Mouse (Mus musculus): ENCODE measurements at regions not wholly inside any gene's neighbourhood (a gene's known extent, or its start where the extent isn't known, plus 50 kb on each side); places are given as distances from the start of the nearest gene placed in this dataset.
A peak's percentile ranks its signal among the peaks of the same experiment; 100 is the strongest.

DNA sequence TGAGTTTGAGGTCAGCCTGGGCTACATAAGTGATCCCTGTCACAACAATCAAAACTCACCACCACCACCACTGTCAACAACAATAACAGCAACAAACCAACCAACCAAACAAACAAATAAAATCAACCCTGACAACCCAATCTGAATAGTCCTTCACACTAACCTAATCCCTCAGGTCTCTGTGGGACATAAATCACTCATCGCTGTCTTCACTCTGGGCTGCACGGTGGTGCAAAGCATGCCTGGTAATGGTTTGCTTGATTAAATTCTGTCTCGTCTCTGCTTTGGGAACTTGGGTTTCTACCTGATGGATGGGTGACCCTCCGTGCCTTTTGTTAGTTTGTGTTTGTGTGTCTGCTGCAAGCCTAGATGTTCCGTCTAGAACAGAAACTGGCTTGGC, 100.6 kb downstream of the Slc17a6 start:
- no peak overlapping the region for H3K4me2 ChIP-seq
- H3K4me3 ChIP-seq (replicated peaks): no peak overlapping the region
- no peaks in the 10 kb centered on the region for H3K36me3 ChIP-seq
- no peaks in the 10 kb centered on the region for H3K27me3 ChIP-seq (replicated peaks)
- no peak for ATAC-seq (ENCODE audit: insufficient read depth, low FRiP score, low read depth)
- 50% methylated on average over 5 of the region's 5 CpGs for WGBS
- no peaks in the 10 kb centered on the region for H3K4me1 ChIP-seq
- H3K27ac ChIP-seq: no peak overlapping the region
- no peak overlapping the region for H3K9ac ChIP-seq
- H3K9me3 ChIP-seq: no peaks in the 10 kb centered on the region

DNA sequence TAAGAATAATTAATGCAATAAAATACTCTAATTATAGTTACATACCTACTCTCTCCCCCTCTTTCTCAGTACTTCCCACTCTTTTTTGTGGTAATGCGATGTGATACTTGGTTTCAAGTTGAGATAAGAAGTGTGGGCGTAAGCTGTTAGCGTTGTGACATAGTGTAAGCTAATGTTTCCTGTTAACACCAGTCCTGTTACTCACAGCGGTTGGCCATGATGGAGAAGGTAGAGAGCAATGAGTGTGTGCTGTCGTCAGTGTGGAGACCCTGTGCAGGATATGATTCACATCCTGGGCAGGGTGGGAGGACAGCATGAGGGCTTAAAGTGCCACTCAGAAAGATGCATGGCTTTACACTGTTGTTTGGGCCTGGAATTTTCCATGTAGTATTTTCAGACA, 102.1 kb downstream of the Slc17a6 start:
- 42% methylated on average over 5 of the region's 5 CpGs for WGBS
- Histone ChIP-seq H3K4me1 (no peaks in the 10 kb centered on the region), H3K4me2 (no peak overlapping the region), H3K9me3 (no peaks in the 10 kb centered on the region), H3K36me3 (no peaks in the 10 kb centered on the region), H3K9ac (no peak overlapping the region), H3K27me3 (replicated peaks) (no peaks in the 10 kb centered on the region), H3K4me3 (replicated peaks) (no peak overlapping the region), H3K27ac (no peak overlapping the region)
- ATAC-seq (ENCODE audit: insufficient read depth, low FRiP score, low read depth): no peak

DNA sequence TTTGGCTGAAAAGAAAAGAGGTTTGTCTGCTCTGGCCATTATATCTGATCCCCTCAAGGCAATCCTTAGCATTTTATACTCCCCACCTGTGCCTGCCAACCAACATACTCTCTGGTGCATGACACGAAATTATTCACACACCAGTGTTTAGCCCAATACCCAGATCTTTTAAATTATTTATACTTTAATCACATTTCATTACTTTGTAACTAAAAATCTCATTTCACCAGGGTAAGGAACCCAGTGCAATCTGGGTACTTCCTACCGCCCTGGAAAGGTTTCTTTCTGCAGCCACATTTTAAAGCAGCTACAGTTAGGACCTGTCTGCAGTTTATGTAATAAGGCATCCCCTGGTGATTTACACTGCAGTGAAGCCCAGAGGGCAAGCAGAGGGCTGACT, 114.5 kb downstream of the Slc17a6 start:
- Histone ChIP-seq H3K4me1 (no peaks in the 10 kb centered on the region), H3K9ac (no peak overlapping the region), H3K27me3 (replicated peaks) (no peaks in the 10 kb centered on the region), H3K27ac (no peak overlapping the region), H3K4me3 (replicated peaks) (no peak overlapping the region), H3K4me2 (no peak overlapping the region), H3K36me3 (no peaks in the 10 kb centered on the region), H3K9me3 (no peaks in the 10 kb centered on the region)
- ATAC-seq (ENCODE audit: insufficient read depth, low FRiP score, low read depth): no peak
- WGBS: 52% methylated on average over 2 of the region's 2 CpGs

DNA sequence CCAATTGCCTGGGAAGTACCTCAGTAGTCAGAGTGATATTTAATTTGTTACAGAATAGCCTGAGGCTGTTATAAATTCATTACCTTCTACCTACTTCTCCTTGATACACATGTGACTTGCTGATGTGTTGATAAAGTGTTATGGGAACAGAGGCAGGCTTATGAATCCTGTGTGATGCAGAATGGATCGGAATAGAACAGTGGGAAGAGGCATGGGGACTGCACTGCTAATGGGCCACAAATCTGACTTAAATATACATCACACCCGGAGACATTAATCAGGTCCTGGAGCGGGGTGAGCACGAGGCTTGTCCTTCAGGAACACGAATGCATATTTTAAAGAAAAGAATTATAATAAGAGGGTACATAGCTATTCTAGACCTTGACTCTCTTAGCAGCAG, 117.8 kb downstream of the Slc17a6 start:
- Histone ChIP-seq H3K27me3 (replicated peaks) (no peaks in the 10 kb centered on the region), H3K4me1 (no peaks in the 10 kb centered on the region), H3K4me2 (no peak overlapping the region), H3K4me3 (replicated peaks) (no peak overlapping the region), H3K36me3 (no peaks in the 10 kb centered on the region), H3K9me3 (no peaks in the 10 kb centered on the region), H3K9ac (no peak overlapping the region), H3K27ac (no peak overlapping the region)
- no peak for ATAC-seq (ENCODE audit: insufficient read depth, low FRiP score, low read depth)
- WGBS: 66% methylated on average over 5 of the region's 5 CpGs

- peak; percentile 22; the same call in 1 of the 2 replicates for ATAC-seq (ENCODE audit: insufficient read depth, low FRiP score, low read depth)
- 67% methylated on average over 5 of the region's 5 CpGs for WGBS
- Histone ChIP-seq H3K9me3 (no peaks in the 10 kb centered on the region), H3K4me1 (no peaks in the 10 kb centered on the region), H3K36me3 (no peaks in the 10 kb centered on the region), H3K4me2 (no peak overlapping the region), H3K9ac (no peak overlapping the region), H3K4me3 (replicated peaks) (no peak overlapping the region), H3K27ac (no peak overlapping the region), H3K27me3 (replicated peaks) (no peaks in the 10 kb centered on the region)
These were observed 119.1 kb downstream of the Slc17a6 start for GRCm38 (mm10) chr7:51740928-51741327.

DNA sequence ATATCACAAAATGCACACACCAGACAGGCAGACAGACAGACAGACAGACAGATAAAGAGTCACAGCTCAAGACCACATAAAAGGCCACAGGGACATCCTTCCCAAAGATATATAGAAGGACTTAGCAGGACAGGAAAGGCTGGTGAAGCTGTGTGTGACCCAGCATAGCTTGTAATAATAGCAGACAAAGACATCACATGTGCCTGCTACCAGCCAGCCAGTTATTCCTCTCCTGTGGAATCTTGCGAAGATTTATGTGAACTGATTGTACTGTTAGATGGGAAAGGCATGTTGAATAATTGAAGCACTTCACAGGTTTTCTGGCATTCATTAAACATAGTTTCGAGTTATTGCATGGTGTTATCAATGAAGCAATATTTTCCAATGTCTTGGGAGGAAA, 119.1 kb upstream of the Gas2 start:
- no peaks in the 10 kb centered on the region for H3K36me3 ChIP-seq
- no peaks in the 10 kb centered on the region for H3K9me3 ChIP-seq
- 74% methylated on average over 2 of the region's 2 CpGs for WGBS
- no peak overlapping the region for H3K9ac ChIP-seq
- H3K27ac ChIP-seq: no peak overlapping the region
- no peaks in the 10 kb centered on the region for H3K4me1 ChIP-seq
- H3K4me3 ChIP-seq (replicated peaks): no peak overlapping the region
- no peaks in the 10 kb centered on the region for H3K27me3 ChIP-seq (replicated peaks)
- ATAC-seq (ENCODE audit: insufficient read depth, low FRiP score, low read depth): no peak
- no peak overlapping the region for H3K4me2 ChIP-seq

DNA sequence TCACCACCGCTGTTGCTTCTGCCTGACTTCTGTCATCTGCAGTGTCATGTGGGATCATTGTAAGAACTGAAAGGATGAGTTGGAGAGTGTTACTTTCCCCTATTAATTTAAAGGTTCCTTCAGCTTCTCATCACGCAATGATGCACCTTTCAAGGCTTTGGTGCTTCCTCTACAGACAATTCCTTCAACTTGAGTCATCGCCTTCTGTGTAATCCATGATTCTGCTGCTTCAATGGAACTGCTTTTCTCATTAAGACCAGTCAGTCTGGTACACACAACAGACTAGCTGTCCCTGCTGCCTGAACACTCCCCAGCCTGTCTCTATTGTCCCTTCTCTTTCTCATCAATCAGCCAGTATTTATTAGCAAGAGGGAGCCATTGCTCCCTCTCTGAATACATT, 116.2 kb upstream of the Gas2 start:
- no peaks in the 10 kb centered on the region for H3K36me3 ChIP-seq
- no peak overlapping the region for H3K4me2 ChIP-seq
- no peaks in the 10 kb centered on the region for H3K9me3 ChIP-seq
- no peaks in the 10 kb centered on the region for H3K27me3 ChIP-seq (replicated peaks)
- H3K4me3 ChIP-seq (replicated peaks): no peak overlapping the region
- no peak overlapping the region for H3K27ac ChIP-seq
- H3K4me1 ChIP-seq: no peaks in the 10 kb centered on the region
- no peak for ATAC-seq (ENCODE audit: insufficient read depth, low FRiP score, low read depth)
- 94% methylated on average over 3 of the region's 3 CpGs for WGBS
- H3K9ac ChIP-seq: no peak overlapping the region

GRCm38 (mm10) chr7:51748633-51749303, 113.0 kb upstream of the Gas2 start:
- no peaks in the 10 kb centered on the region for H3K36me3 ChIP-seq
- ATAC-seq (ENCODE audit: insufficient read depth, low FRiP score, low read depth): no peak
- no peaks in the 10 kb centered on the region for H3K9me3 ChIP-seq
- no peak overlapping the region for H3K4me2 ChIP-seq
- no peak overlapping the region for H3K9ac ChIP-seq
- H3K4me1 ChIP-seq: no peaks in the 10 kb centered on the region
- WGBS: 54% methylated on average over 10 of the region's 10 CpGs
- H3K4me3 ChIP-seq (replicated peaks): no peak overlapping the region
- H3K27ac ChIP-seq: no peak overlapping the region
- no peaks in the 10 kb centered on the region for H3K27me3 ChIP-seq (replicated peaks)

- H3K27ac ChIP-seq: no peak overlapping the region
- 65% methylated on average over 14 of the region's 14 CpGs for WGBS
- no peaks in the 10 kb centered on the region for H3K9me3 ChIP-seq
- no peak overlapping the region for H3K9ac ChIP-seq
- H3K4me2 ChIP-seq: no peak overlapping the region
- H3K27me3 ChIP-seq (replicated peaks): no peaks in the 10 kb centered on the region
- ATAC-seq (ENCODE audit: insufficient read depth, low FRiP score, low read depth): no peak
- H3K4me3 ChIP-seq (replicated peaks): no peak overlapping the region
- H3K4me1 ChIP-seq: no peaks in the 10 kb centered on the region
- no peaks in the 10 kb centered on the region for H3K36me3 ChIP-seq
These were observed 112.3 kb upstream of the Gas2 start for GRCm38 (mm10) chr7:51749304-51750129.

DNA sequence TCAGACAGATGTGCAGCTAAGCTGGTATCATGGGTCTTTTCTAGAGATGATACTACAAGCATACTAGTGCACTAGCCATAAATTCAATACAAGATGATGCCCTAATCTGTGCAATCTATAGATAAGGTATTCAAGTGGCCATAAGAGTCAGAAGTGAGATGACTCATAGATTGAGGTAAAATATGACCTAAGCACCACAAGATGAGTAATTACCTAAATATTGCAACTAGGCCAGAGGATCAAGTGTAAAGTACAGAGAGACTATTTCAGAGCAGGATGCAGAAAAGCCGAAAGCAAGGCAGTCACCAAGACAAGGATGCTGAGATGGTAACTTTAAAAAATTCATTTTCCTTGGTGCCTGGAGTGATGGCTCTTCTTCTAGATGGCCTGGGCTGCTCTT, 111.5 kb upstream of the Gas2 start:
- Histone ChIP-seq H3K4me2 (no peak overlapping the region), H3K9me3 (no peaks in the 10 kb centered on the region), H3K4me1 (no peaks in the 10 kb centered on the region), H3K4me3 (replicated peaks) (no peak overlapping the region), H3K27ac (no peak overlapping the region), H3K9ac (no peak overlapping the region), H3K27me3 (replicated peaks) (no peaks in the 10 kb centered on the region), H3K36me3 (no peaks in the 10 kb centered on the region)
- ATAC-seq (ENCODE audit: insufficient read depth, low FRiP score, low read depth): no peak
- 77% methylated on average over 1 of the region's 1 CpGs for WGBS

DNA sequence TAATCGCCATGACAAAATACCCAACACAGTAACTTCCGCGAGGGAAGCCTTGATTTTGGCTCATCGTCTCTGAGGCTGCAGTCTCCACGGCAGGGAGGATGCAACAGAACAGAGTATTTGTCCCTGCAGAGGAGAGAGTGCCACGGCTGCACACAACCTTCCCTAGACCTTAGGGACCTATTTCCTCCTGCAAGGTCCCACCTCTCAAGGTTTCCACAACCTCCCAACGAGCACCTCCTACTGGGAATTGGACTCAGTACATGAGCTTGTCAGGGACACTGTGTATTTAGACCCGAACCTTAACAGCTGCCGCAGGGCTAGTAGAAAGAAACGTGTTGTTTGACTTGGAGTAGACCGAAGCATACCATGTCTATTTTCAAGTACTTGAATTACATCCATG, 108.8 kb upstream of the Gas2 start:
- Histone ChIP-seq H3K4me1 (no peaks in the 10 kb centered on the region), H3K9ac (no peak overlapping the region), H3K27ac (no peak overlapping the region), H3K4me2 (no peak overlapping the region), H3K9me3 (no peaks in the 10 kb centered on the region), H3K36me3 (no peaks in the 10 kb centered on the region), H3K27me3 (replicated peaks) (no peaks in the 10 kb centered on the region), H3K4me3 (replicated peaks) (no peak overlapping the region)
- 88% methylated on average over 11 of the region's 11 CpGs for WGBS
- no peak for ATAC-seq (ENCODE audit: insufficient read depth, low FRiP score, low read depth)

DNA sequence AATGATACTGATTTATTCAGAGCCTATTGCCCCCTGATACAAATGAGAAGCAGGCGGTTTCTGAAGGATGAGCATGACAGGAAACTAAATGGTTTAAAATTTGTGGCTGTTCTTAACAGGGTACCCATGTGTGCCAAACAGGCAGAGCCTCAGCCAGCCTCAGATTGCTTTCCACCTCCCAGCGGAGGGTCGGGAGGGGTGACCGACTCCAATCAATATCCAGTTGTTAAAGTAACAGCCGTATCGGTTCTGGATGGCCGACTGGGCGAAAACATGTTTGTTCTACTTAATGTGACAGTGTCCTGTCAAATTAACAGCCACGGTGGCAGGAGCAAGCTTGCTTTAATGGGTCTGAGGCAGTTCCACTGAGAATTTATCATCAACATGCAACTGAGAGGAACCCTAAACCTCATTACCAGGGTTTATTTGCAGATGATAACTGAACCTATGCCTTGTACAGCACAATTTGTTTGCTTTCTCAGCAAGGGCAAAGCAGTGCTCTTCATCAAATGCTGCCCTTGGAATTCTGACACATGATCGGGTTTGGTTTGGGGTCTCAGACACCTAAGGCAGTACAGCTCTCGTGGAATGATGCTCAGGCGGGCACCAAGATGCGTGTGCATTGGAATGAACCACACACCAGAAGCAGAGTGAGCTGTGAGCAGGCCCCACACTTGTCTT, 107.5 kb upstream of the Gas2 start:
- Histone ChIP-seq H3K9ac (no peak overlapping the region), H3K27me3 (replicated peaks) (no peaks in the 10 kb centered on the region), H3K27ac (no peak overlapping the region), H3K4me1 (no peaks in the 10 kb centered on the region), H3K4me2 (no peak overlapping the region), H3K4me3 (replicated peaks) (no peak overlapping the region), H3K36me3 (no peaks in the 10 kb centered on the region), H3K9me3 (no peaks in the 10 kb centered on the region)
- 37% methylated on average over 13 of the region's 13 CpGs for WGBS
- ATAC-seq (ENCODE audit: insufficient read depth, low FRiP score, low read depth): no peak
